Mouse (Mus musculus) erythroblast, embryonic 14.5 days (primary cell): ENCODE results near the gene Dpp4.

Experiments
- GATA1 ChIP-seq: IDR thresholded peaks from 2 replicates; pipeline ENCODE4 v1.6.1; 2012; ENCODE audit warnings: low read length, inconsistent platforms, mixed read lengths
- TAL1 ChIP-seq: IDR thresholded peaks from 3 replicates; pipeline ENCODE4 v1.6.1; 2012; ENCODE audit warnings: low read length, inconsistent platforms, mixed read lengths

DNA sequence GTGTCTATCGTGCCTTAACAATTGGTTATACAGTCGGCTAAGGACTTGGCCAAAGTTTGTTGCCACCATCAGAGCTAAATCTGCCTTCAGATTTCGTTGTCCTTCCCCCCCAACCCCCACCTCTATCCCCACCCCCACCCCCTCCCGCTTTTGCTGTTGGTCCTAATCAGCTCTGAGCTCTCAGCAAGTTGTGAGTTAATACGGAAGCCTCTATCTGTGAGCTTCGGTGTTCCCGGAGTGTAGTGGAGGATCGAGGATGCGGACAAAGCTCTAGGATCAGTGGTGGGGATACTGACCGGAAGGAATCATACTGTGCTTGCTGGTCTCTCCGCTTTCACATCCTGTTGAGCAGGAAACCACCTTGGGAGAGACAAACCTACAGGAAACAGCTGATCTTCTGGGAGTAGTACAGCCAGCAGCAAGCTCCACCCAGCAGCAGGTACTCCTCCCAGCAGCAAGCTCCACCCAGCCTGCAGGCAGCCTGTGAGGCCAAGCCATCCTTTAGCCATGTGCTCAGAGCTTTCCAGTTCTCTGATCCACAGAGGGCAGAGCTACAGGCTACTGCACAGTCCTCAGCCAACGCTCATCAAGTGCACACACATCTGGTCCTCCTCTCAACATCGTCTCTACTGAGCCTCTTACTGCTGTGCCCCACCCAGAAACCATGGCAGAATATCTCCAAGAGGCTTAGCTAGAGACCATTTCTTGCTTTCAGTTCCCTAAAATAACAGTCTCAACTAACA lies 28.9 kb upstream of the Dpp4 start:
- TF ChIP-seq GATA1 (no peak), TAL1 (no peak)
